Mouse (Mus musculus): ENCODE data around the gene Sycn. TPM values are rescaled to one million over a fixed set of nuclear protein-coding genes. Genes with fewer than 3 reads are reported as not detected.

Gene Sycn
- total RNA-seq, 2 experiments from 2014 or later, result not detected

- no peak for DNase-seq (ENCODE audit: low spot score in 2 of 2)
Measured at GRCm38 (mm10) chr7:28584468-28584867, 43.8 kb downstream of the Sycn start.

- no peak for DNase-seq (ENCODE audit: low spot score in 2 of 2)
Measured at GRCm38 (mm10) chr7:28585001-28585400, 44.3 kb downstream of the Sycn start.

- DNase-seq (ENCODE audit: low spot score in 2 of 2), result no peak
Measured at GRCm38 (mm10) chr7:28586663-28587411, 46.2 kb downstream of the Sycn start.

GRCm38 (mm10) chr7:28587644-28588043 lies 47.0 kb downstream of the Sycn start:
- no peak for DNase-seq (ENCODE audit: low spot score in 2 of 2)

Small RNA genes lying within 50 kb of the gene (microRNA-seq; reads per million reads assigned to microRNA genes)
- gene Mir7049, result 1.4 to 2.5 reads per million in 2 experiments

Other genes with a start within 250 kb of the Sycn start
- gene Selenov, start 249.7 kb upstream of the Sycn start, total RNA-seq (2021), result 1 to 10 TPM; 2.4 to 3.0 TPM
- 1 to 10 TPM; 4.9 to 5.1 TPM for gene Dll3, start 238.6 kb upstream of the Sycn start, total RNA-seq (2021)
- gene Timm50, start 228.8 kb upstream of the Sycn start, total RNA-seq (2021), result 10 to 100 TPM; 40.1 to 44.8 TPM
- 100 to 1,000 TPM; 109 TPM for gene Supt5, start 202.1 kb upstream of the Sycn start, total RNA-seq (2021)
- 100 to 1,000 TPM; 464 to 499 TPM for gene Rps16, start 190.2 kb upstream of the Sycn start, total RNA-seq (2021)
- gene Plekhg2, start 168.3 kb upstream of the Sycn start, total RNA-seq (2021), result 10 to 100 TPM; 11.6 to 12.3 TPM
- gene Zfp36, start 160.6 kb upstream of the Sycn start, total RNA-seq (2021), result 1 to 10 TPM; 3.6 to 3.9 TPM
- gene Med29, start 148.2 kb upstream of the Sycn start, total RNA-seq (2021), result 10 to 100 TPM; 19.3 to 20.1 TPM
- gene Paf1, start 147.9 kb upstream of the Sycn start, total RNA-seq (2021), result 10 to 100 TPM; 73.5 to 74.2 TPM
- 1 to 10 TPM; 3.2 to 3.8 TPM for gene Gmfg, start 103.4 kb upstream of the Sycn start, total RNA-seq (2021)
- gene Lrfn1, start 88.9 kb upstream of the Sycn start, total RNA-seq (2021), result 10 to 100 TPM; 80.1 to 83.1 TPM
- not detected for gene Ifnl2, start 30.4 kb upstream of the Sycn start, total RNA-seq (2021)
- not detected for gene Ifnl3, start 18.0 kb upstream of the Sycn start, total RNA-seq (2021)
- gene Nccrp1, start 6.4 kb downstream of the Sycn start, total RNA-seq (2021), result under 1 TPM; 0.33 to 0.62 TPM
- gene Samd4b, start 57.3 kb downstream of the Sycn start, total RNA-seq (2021), result 10 to 100 TPM; 69.5 to 71.6 TPM
- gene Pak4, start 57.3 kb downstream of the Sycn start, total RNA-seq (2021), result 10 to 100 TPM; 11.6 to 14.6 TPM
- 1 to 10 TPM; 1.0 to 1.9 TPM for gene Acp7, start 90.4 kb downstream of the Sycn start, total RNA-seq (2021)
- 10 to 100 TPM; 14.5 to 15.7 TPM for gene Fbxo27, start 152.0 kb downstream of the Sycn start, total RNA-seq (2021)
- under 1 TPM; 0.88 to 0.97 TPM for gene Fbxo17, start 175.9 kb downstream of the Sycn start, total RNA-seq (2021)
- gene Mrps12, start 200.9 kb downstream of the Sycn start, total RNA-seq (2021), result 10 to 100 TPM; 55.4 to 66.9 TPM
- gene Sars2, start 201.1 kb downstream of the Sycn start, total RNA-seq (2021), result 10 to 100 TPM; 14.4 to 15.0 TPM
- under 1 TPM in 1 of 2 experiments, not detected in 1; 0.41 TPM for gene Ccer2, start 215.3 kb downstream of the Sycn start, total RNA-seq (2021)
- gene Sirt2, start 225.8 kb downstream of the Sycn start, total RNA-seq (2021), result 100 to 1,000 TPM; 325 to 336 TPM
- gene Nfkbib, start 226.6 kb downstream of the Sycn start, total RNA-seq (2021), result 10 to 100 TPM; 31.4 to 33.9 TPM
- gene Rinl, start 248.1 kb downstream of the Sycn start, total RNA-seq (2021), result 1 to 10 TPM; 2.9 to 3.3 TPM

All from layer of hippocampus, postnatal 14 days (tissue).